Mouse (Mus musculus) CD4-positive, CD25-positive, alpha-beta regulatory T cell, adult 4 months (primary cell): Measurements from ENCODE around the gene Nsun6. TPM values are rescaled to one million over a fixed set of nuclear protein-coding genes. Genes with fewer than 3 reads are reported as not detected.

Source experiments
- ATAC-seq: one replicate; pipeline ENCODE4 v1.8.0; 2017
- polyA plus RNA-seq, 2 experiments: library from polyadenylated mRNA; unstranded; fragments of 100-300 nt; shearing (Covaris generic); gene quantifications; one replicate each; pipeline ENCODE4 v1.2.1; 2017

Nsun6 gene
- polyA plus RNA-seq, 2 experiments from 2014 or later = 32.5 to 35.5 TPM

- no peak for ATAC-seq
These were observed 65.5 kb downstream of the Nsun6 start for GRCm38 (mm10) chr2:14989350-14989749.

DNA sequence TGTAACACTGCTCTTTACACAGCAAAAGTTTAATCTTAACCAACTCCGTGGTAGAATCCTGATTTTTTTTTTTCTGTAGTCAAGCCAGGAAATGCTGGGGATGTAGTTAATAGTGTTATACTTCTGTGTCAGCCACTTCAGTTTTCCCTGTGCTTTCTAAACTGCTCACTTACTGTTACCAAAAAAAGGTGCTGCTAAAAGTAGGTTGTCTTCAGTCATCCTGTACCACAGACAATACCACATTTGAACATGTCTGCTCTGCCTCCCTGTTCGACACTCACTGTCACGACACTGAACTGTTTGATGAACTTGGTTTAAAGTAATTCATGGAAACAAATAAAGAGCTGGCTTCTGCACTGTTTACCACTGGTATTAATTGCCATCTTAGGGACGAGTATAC lies 66.4 kb downstream of the Nsun6 start:
- ATAC-seq = no peak

DNA sequence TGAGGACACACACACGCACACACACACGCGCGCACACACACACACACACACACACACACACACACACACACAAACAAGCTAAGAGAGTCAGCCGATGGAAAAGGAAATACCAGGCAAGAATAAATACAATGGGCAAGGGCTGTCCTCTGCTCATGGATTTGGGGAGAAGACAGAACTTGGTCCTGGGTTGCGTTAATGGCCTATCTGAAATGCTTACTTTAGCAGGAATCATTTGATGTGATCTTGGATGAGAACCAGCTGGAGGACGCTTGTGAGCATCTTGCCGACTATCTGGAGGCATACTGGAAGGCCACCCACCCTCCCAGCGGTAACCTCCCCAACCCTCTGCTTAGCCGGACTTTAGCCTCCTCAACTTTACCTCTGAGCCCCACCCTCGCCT lies 70.8 kb downstream of the Nsun6 start:
- ATAC-seq = no peak

DNA sequence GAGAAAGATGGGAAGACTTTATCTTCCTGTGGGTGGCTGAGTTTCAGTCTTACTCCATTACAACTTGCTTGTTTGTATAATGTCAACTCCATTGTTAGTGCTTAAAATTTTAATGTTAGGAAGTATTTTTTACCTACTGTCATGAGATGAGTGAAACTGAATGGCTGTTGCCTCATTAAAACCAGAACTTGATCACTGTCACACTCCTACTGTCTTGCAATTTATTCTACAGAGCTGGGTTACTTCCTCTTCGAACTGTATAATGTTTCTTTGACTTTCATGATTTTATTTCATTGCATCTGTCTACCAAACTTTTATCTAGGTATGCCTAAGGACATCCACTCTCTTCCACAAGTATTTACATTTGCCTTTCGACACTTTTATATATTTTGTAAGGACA lies 93.4 kb downstream of the Nsun6 start:
- ATAC-seq = no peak

DNA sequence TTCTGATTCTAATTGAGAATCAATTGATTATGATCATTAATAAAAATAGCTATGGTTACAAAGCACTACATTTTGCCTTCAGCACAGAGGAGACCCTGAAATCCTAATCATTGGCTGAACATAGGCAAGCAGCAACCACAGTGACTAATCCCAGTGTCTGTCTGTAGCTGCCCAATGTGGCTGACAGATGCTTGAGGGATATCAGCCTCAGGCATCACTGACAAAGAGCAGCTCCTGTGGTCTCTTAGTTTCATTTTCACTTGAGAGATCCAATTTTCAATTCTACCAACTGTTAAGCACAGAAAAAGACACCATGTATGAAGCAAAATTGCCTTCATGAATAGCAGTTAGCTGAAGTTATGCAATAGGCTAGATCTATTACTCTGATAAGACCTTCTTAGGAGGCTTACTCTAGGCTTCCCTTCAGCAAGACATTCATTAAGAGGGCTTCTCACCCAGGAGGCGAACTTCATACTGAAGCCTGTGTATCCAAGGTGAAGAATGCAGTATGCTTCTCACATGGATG lies 93.8 kb downstream of the Nsun6 start:
- ATAC-seq = no peak

DNA sequence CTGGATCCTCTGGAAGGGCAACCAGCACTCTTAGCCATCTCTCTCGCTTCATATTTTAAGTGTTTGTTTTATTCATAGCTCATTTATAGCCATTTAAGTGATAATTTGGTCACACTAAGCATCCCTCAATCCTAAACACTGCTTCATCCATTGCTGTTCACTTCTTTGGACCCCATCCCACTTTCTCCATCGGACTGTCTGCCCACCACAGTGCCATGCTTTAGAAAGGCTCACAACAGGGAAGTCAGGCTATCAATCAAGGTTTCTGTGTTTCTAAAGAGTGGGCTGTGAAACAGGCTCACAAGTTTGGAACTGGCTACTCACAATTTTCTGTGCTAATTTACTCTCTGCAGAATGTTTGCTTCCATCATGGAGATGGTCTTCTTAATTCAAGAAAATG lies 101.8 kb downstream of the Nsun6 start:
- no peak for ATAC-seq

Other genes with a start within 250 kb of the Nsun6 start
- gene Arl5b, start 5.7 kb downstream of the Nsun6 start, polyA plus RNA-seq = 1 to 10 TPM; 6.7 to 9.5 TPM